Mouse (Mus musculus) liver, embryonic 14.5 days (tissue): Measurements from ENCODE around the gene Dhrs9.

Source experiments
- CTCF ChIP-seq: IDR thresholded peaks from 2 replicates; pipeline ENCODE4 v1.5.1; 2016; ENCODE audit warnings: antibody characterized with exemption, low read depth, control low read depth
- EP300 ChIP-seq: IDR thresholded peaks from 2 replicates; pipeline ENCODE4 v1.6.1; 2016; ENCODE audit warnings: antibody characterized with exemption, low read depth

DNA sequence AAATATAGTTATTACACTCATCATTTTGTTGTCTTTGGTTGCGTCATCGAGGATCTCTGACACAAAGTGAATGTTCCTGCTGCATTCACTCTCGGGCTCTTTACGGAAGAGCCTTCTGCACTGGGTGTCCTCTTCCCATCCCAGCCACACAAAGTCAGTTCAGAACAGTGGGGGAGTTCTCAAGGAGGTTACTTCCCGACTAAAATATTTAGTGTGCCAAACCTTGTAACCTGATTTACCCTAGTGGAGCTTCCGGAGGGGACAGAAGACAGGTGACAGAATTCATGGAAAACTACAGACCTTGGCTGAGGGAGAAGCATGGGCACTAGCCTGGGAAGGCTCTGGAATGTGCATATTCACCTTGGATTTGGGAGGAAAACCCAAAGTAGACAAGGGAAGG is 38.7 kb upstream of the Dhrs9 start:
- no peak for TF ChIP-seq CTCF
- no peak for TF ChIP-seq EP300
